In the genomic region with DNA sequence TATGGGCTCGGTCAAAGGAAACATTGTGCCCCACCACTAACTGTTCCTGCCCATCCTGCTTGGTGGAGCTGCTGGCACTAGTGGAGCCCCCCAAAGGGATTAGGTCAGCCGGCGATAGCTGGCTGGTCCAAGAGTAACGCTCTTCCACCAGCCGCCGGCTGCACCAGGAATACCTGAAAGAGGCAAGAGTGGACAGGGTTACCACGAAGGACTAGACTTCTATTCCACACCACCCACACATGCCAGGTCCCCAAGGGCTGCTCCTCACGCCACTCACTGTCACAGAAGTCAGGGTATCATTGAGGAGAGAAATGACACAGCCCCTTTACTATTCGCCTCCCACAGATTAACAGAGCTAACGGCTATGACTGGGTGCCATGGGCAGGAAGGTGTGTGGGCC, we compare ENCODE assay signal across 21 mouse cellular contexts. TPM values are rescaled to one million over a fixed set of nuclear protein-coding genes. Genes with fewer than 3 reads are reported as not detected.
A peak's percentile ranks its signal among the peaks of the same experiment; 100 is the strongest.
DNase-seq lines count a peak whose midpoint lies in the region; ATAC-seq lines count a peak whose summit lies in the region.
"Had no signal": no experiment of that assay in that cellular context is flagged by ENCODE, and none has a peak within 500 bp of the region (broad histone marks: within the 10 kb centered on the region; RNA-seq: fewer than 3 reads in every experiment).

No protein-coding gene starts in this region.

- WGBS in midbrain, embryonic 11.5 days: 95% methylated on average over 10 of the region's 10 CpGs
- 89% methylated on average over 10 of the region's 10 CpGs for WGBS in midbrain, embryonic 16.5 days
- WGBS in neural tube, embryonic 12.5 days: 93% methylated on average over 10 of the region's 10 CpGs
- 96% methylated on average over 10 of the region's 10 CpGs for WGBS in neural tube, embryonic 15.5 days

- H3K36me3 ChIP-seq in midbrain, embryonic 11.5 days (ENCODE audit: control insufficient read depth, insufficient read depth, low read length): peaks cover 22% of the 10 kb centered on the region; the same call in 1 of the 2 replicates
- H3K36me3 ChIP-seq in midbrain, embryonic 16.5 days (ENCODE audit: control insufficient read depth, insufficient read depth, low read length): peaks cover 35% of the 10 kb centered on the region
- peaks cover 63% of the 10 kb centered on the region for H3K36me3 ChIP-seq in neural tube, embryonic 12.5 days
- H3K36me3 ChIP-seq in neural tube, embryonic 15.5 days: peaks cover 61% of the 10 kb centered on the region

- H3K9me3 ChIP-seq in midbrain, embryonic 11.5 days (ENCODE audit: control insufficient read depth, low read length): no peaks in the 10 kb centered on the region
- H3K9me3 ChIP-seq in midbrain, embryonic 16.5 days (replicated peaks; ENCODE audit: control insufficient read depth, low read length, poor library complexity, severe bottlenecking): no peaks in the 10 kb centered on the region
- no peaks in the 10 kb centered on the region for H3K9me3 ChIP-seq in neural tube, embryonic 12.5 days
- H3K9me3 ChIP-seq in neural tube, embryonic 15.5 days (replicated peaks): no peaks in the 10 kb centered on the region
- H3K9me3 ChIP-seq: G1E had no signal

- ATAC-seq in midbrain, embryonic 11.5 days (ENCODE audit: low FRiP score): no peak
- no peak for ATAC-seq in midbrain, embryonic 16.5 days
- no peak for ATAC-seq in neural tube, embryonic 12.5 days (ENCODE audit: low FRiP score, low read depth)
- no peak for ATAC-seq in neural tube, embryonic 15.5 days (ENCODE audit: low FRiP score)
- ATAC-seq: activated CD4-positive, CD25-positive, alpha-beta regulatory T cell, adult 4 months; CD4-positive, CD25-positive, alpha-beta regulatory T cell, adult 4 months; Patski had no signal

- H3K4me1 ChIP-seq in midbrain, embryonic 11.5 days (ENCODE audit: control insufficient read depth, insufficient read depth, low read length): peaks cover 13% of the 10 kb centered on the region
- H3K4me1 ChIP-seq in midbrain, embryonic 16.5 days (ENCODE audit: control insufficient read depth, insufficient read depth, low read length): peaks cover 12% of the 10 kb centered on the region
- H3K4me1 ChIP-seq in neural tube, embryonic 12.5 days: peaks cover 17% of the 10 kb centered on the region
- H3K4me1 ChIP-seq in neural tube, embryonic 15.5 days: peaks cover 27% of the 10 kb centered on the region

- intact Hi-C loops in heart, postnatal 25 days (cut with DNase I): loop anchor here (10.0 kb wide), 2 partner anchors 187 to 317 kb away; a partner anchor contains a TSS

- peak; percentile 80 for DNase-seq in heart, adult 11 months
- no peak for DNase-seq in heart, postnatal 25 days (ENCODE audit: low spot score)
- peak; percentile 66 for DNase-seq in midbrain, embryonic 11.5 days (ENCODE audit: low spot score, missing footprints)
- DNase-seq: adrenal gland, adult 2 months; adrenal gland, adult 8-10 months; adrenal gland, postnatal 10 days; adrenal gland, postnatal 14 days; adrenal gland, postnatal 25 days; adrenal gland, postnatal 36 days; B cell, adult 2 months; cerebellum, adult 11 months; cerebellum, adult 11-12 months; cerebellum, adult 18-20 months had no signal

- H3K27ac ChIP-seq in midbrain, embryonic 11.5 days (ENCODE audit: low read depth, low read length): no peak overlapping the region
- no peak overlapping the region for H3K27ac ChIP-seq in midbrain, embryonic 16.5 days (ENCODE audit: low read length)
- no peak overlapping the region for H3K27ac ChIP-seq in neural tube, embryonic 12.5 days
- H3K27ac ChIP-seq in neural tube, embryonic 15.5 days (replicated peaks): no peak overlapping the region

- H3K27me3 ChIP-seq in midbrain, embryonic 11.5 days (ENCODE audit: control insufficient read depth, insufficient read depth, low read length): peaks cover 4% of the 10 kb centered on the region; the same call in 1 of the 2 replicates
- H3K27me3 ChIP-seq in midbrain, embryonic 16.5 days (ENCODE audit: control insufficient read depth, insufficient read depth, low read depth, low read length): no peaks in the 10 kb centered on the region
- peaks cover 6% of the 10 kb centered on the region; the same call in 1 of the 2 replicates for H3K27me3 ChIP-seq in neural tube, embryonic 12.5 days (replicated peaks)
- no peaks in the 10 kb centered on the region for H3K27me3 ChIP-seq in neural tube, embryonic 15.5 days (replicated peaks)
- H3K27me3 ChIP-seq: CH12.LX, Patski had no signal

- H3K9ac ChIP-seq in midbrain, embryonic 11.5 days (ENCODE audit: low read length): no peak overlapping the region
- H3K9ac ChIP-seq in midbrain, embryonic 16.5 days (ENCODE audit: low read depth, low read length): no peak overlapping the region
- 0 out of 2 replicates have a peak overlapping the region, but pooled peaks have one; percentile 9 for H3K9ac ChIP-seq in neural tube, embryonic 12.5 days
- H3K9ac ChIP-seq in neural tube, embryonic 15.5 days (replicated peaks): no peak overlapping the region

- H3K4me2 ChIP-seq in midbrain, embryonic 11.5 days: no peak overlapping the region
- H3K4me2 ChIP-seq in midbrain, embryonic 16.5 days (ENCODE audit: low read length): no peak overlapping the region
- no peak overlapping the region for H3K4me2 ChIP-seq in neural tube, embryonic 12.5 days (replicated peaks)
- no peak overlapping the region for H3K4me2 ChIP-seq in neural tube, embryonic 15.5 days

- no peak overlapping the region for H3K4me3 ChIP-seq in midbrain, embryonic 11.5 days (ENCODE audit: low read depth, low read length)
- no peak overlapping the region for H3K4me3 ChIP-seq in midbrain, embryonic 16.5 days (ENCODE audit: low read depth, low read length)
- no peak overlapping the region for H3K4me3 ChIP-seq in neural tube, embryonic 12.5 days
- no peak overlapping the region for H3K4me3 ChIP-seq in neural tube, embryonic 15.5 days (replicated peaks)

RNA-seq across cellular contexts. Expression of a gene that starts 4.4 kb away (rescaled TPM):
- 10 to 100 TPM; 56.9 to 57.3 TPM for total RNA-seq in heart, postnatal 25 days (2021)
- 24.0 and 26.7 TPM in 2 replicates for polyA plus RNA-seq in midbrain, embryonic 11.5 days (2014; fragmentation: Nextera tagmentation; extraction: Ambion mirVana)
- 19.7 and 22.0 TPM in 2 replicates for polyA plus RNA-seq in midbrain, embryonic 16.5 days (2015; fragmentation: Nextera tagmentation; extraction: Ambion mirVana)
- polyA plus RNA-seq in neural tube, embryonic 12.5 days (2016; fragmentation: Nextera tagmentation; extraction: Ambion mirVana): 45.6 and 48.5 TPM in 2 replicates
- 24.2 and 25.0 TPM in 2 replicates for polyA plus RNA-seq in neural tube, embryonic 15.5 days (2015; fragmentation: Nextera tagmentation; extraction: Ambion mirVana)
